Mouse (Mus musculus): ENCODE data around the gene Xylb.

- TF ChIP-seq CTCF (IDR thresholded peaks at IDR 0.05; ENCODE audit: insufficient read depth, low read length), result no peak
- TF ChIP-seq POLR2A (IDR thresholded peaks at IDR 0.05; ENCODE audit: borderline replicate concordance, extremely low read depth, low read depth, low read length), result no peak
These were observed 28.7 kb upstream of the Xylb start for GRCm38 (mm10) chr9:119328488-119328887.

Measured in lung, adult 2 months (tissue).